Mouse (Mus musculus) kidney, postnatal 10 days (tissue): ENCODE measurements around the gene P2ry10b.

Source experiments
- DNase-seq: peaks from one replicate; pipeline ENCODE4 v3.0.0; 2021; ENCODE audit warnings: mixed read lengths

The P2ry10b gene

DNA sequence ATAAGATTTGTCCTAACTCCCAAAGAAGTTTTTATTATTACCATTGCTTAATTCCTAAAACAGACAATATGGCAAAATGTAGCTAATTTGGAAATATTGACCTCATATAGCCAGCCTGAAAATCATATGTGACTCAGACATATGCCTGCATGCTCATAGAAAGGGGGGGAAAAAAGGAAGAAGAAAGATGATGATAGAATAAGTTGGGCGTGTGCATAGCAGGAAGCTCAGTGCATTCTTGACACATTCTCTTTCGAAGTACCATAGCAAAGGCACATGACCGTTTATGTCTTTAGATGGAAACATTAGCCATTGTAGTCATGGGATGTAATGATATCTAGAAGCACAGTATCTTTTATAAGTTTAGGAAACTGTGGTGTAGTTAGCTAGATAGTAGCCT lies at the start of gene P2ry10b:
Gene P2ry10b (plus strand): TSS at position 247 of the 400 bp plus-strand sequence.
- DNase-seq: no peak

DNA sequence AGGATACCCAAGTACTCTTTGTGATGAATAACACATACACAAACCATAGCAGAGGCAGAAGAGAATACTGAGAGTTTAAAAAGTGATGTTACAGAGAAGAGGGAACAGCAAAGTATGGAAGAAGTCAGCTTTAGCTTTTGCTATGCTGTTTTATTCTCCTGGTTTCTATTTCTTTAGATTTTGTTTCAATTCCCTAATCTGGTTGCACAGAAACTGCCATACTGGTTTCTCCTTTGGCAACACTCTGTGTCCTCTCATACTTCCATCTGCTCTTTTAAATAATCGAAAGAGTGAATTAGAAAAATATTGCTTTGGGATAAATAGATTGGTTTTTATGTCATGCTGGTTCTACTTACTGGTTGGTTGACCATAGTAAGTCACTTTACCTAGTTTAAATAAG lies 32.4 kb upstream of the P2ry10b start:
- no peak for DNase-seq

DNA sequence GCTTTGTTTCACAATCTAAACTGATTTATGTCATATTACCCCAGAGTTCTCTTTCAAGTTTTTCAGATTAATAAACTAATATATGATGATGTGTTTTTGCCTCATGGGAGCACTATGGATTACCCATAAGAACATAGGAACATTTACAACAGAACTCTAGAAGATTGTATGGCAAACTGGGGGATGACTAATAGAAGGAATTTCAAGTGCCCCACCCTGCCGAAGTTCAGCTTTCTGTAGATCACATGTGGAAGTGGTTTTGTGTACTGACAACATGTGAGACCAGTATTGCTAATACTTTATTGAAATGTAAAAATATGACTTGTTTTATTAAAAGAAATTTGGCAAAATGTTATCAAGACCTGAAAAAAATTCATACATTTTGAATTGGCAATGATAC lies 31.7 kb upstream of the P2ry10b start:
- DNase-seq: no peak

DNA sequence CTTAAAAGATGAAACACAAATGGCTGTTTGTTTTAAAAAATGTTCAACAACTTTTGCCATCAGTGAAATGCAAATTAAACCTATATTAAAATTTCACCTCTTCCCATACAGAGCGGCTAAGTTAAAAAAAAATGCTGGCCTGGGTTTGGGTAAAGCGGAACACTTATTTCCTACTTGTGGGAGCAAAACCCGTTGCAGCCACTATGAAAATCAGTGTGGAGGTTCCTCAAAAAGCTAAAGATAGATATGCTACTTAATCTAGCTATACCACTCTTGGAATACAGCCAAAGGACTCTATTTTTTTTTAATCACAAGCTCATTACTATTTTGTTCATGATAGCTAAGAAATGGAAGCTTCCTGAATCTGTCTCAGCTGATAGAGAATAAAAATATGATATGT lies 5.5 kb upstream of the P2ry10b start:
- DNase-seq: no peak

DNA sequence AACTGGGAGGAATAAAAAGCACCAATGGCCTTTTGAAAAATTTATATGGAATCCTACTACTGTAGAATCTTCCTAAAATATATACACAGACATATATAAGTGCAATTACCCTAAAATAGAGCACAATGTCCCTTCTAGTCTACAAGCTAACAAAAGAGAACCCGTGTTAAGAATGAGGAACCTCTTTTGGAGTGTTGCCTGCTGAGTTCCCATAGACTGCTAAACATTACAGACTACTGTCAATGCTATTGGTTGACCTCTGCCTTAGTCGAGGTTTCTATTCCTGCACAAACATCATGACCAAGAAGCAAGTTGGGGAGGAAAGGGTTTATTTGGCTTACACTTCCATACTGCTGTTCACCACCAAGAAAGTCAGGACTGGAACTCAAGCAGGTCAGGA lies 4.8 kb upstream of the P2ry10b start:
- DNase-seq: no peak

DNA sequence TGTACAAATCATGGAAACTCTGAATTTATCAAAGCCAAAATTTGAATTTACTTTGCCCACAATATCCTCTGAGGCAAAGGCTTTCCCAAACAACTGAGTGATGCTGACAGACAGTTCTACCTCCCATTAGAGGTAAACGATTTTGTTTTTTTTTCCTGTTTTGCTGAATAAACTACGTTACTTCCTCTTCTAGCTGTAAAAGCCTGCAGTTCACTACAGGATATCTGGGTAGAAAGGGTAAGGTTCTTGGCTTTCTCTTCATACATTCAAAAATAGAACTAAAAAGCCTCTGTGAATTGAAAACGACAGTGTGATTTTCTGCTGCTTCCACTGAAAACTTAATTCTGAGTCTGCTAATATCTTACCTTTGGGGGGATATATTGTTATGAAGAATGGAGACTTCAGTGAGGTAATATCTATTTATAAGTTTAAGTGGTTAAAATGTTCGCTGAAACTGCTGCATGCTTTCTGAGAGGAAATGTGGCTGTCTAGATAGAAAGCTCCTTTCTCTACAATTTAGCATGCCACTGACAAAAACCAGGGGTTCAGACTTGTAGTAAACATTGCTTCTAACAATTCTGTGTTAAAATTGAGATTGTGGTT lies 765 bp downstream of the P2ry10b start:
- no peak for DNase-seq

DNA sequence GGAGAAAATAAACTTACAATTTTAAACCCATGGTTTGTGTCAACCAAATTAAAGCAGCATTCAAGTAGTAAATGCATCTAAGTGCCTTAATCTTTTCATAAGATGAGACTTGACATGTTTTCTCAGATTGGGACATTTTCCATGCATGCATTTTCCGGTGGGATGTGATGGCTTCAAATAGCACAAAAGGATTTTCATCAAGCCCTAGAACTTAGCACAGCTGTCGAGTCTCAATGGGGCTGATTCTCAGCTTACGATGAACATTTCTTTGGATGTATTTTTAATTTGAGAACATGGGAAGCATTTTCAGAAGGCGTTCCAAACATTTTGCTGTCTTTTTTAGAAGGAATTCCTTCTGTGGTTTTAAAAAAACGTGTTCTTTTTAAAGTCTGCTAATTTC lies 1.3 kb downstream of the P2ry10b start:
- DNase-seq: no peak

DNA sequence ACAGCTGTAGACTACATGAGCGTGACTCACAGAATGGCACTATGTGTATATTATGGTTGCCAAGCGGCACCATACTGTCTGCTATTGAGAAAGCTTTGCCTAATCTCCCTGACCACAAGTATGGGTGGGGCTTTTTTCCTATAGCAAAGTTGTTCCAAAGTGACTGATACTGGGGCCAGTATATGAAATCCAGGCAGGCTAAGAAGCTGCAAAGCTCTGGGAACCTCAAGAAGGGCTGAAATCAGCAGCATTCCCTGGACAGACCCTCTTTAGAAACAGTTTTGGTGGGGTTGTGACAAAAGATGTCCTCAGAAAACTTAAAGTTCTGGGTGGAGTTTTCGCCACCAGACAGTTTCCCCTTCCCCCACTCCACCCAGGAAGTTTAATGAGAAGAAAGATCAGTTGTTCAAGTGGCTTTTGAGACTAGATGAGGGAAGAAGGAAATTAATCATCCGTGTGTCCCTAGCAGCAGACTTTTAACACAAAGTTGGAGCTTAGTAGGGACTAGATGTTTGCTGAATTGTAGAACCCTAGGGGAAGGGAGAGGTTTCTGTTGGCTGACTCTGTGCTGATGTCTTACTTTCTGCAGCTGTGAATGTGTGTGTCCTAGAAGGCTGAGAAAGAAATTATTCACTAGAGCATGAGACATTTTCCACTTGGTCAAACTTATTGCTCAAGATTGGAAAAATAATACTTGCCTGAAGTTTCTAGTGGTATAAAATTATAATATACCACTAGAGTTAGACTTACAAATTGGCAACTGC lies 2.2 kb downstream of the P2ry10b start:
- no peak for DNase-seq

DNA sequence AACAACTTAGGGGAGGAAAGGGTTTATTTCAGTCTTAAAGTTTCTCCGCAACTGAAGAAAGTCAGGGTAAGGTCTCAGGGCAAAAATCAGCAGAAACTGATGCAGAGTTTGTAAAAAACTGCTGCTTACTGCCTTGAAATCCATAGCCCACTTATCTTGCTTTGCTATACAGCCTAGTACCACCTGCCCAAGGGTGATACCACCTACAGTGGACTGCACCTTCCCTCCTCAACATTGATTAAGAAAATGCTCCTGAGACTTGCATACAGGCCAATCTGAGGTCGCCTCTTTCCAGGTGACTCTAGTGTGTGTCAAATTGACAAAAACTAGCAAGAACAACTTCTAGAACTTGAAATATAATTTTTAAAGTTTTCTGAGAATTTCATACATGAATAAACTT lies 7.3 kb downstream of the P2ry10b start:
- DNase-seq: no peak

DNA sequence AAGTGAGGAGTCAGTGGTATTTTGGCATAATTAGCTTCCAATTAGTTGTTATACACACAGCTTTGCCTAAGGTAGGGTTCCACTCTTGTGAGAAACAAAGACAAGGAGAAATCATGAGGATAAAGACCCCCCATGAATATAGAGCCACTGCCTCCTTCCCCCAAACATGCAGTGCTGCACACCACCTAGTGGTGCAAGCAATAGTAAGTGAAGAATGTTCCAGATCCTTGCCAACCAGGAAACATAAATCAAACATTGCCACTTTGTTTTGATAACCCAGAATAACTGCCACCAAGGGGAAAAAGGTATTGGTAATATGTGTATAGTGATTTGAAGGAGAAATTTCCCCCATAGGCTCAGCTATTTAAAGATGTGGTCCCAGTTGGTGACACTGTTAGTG lies 11.8 kb downstream of the P2ry10b start:
- DNase-seq: no peak

DNA sequence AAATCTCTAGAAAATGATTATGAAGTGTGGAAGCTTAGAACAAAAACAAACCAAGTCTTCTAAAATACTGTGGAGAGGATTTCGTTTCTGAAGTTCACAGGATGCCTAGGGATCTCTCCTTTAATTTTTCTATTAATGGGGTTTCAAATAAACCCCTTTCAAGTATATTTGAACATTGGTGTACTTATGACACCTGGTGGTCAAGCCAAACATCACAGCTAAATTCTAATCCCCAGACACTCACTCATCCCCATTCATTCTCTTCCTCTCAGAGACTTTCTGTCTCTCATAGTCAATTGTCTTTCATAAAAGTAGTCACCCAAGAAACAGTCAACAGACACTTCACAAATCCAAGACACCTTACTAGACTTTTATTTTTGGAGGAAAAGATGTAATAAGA lies 19.6 kb downstream of the P2ry10b start:
- peak; percentile 27 for DNase-seq

DNA sequence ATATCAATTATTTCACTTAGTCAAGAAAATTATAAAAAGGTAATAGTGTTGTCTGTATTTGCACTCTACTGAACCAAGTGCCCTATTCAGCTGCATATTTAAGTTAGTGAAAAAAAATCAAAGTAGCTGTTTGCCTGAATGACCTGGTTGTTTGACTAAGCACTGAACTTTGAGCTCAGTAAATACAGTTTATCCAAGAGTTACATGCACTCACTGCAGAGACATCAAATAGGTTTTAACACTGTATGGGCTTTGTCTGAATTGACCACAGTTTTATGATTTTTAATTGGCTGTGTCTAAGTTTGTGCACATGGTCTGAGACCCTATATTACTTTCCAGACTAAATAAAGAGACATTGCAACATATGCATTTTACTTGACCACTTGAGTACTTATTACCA lies 20.4 kb downstream of the P2ry10b start:
- no peak for DNase-seq

DNA sequence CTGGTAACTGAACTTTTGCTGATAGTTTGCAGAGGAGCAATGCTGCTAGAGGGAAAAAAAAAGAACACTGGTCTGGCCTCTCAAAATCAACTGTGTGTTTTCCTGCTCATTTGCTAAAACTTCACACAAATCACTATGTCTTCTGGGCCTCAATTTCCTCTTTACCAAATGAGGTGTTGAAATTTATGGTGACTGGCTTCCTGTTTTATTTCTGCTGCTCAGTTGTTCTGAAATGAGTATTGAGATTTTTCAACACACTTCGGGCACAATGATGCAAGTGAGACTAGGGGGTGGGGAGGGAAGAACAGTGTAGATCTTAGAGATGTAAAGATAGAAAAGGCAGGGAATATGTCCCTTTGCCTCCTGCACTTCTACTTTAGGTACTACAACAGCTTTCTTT lies 30.0 kb downstream of the P2ry10b start:
- DNase-seq: no peak

DNA sequence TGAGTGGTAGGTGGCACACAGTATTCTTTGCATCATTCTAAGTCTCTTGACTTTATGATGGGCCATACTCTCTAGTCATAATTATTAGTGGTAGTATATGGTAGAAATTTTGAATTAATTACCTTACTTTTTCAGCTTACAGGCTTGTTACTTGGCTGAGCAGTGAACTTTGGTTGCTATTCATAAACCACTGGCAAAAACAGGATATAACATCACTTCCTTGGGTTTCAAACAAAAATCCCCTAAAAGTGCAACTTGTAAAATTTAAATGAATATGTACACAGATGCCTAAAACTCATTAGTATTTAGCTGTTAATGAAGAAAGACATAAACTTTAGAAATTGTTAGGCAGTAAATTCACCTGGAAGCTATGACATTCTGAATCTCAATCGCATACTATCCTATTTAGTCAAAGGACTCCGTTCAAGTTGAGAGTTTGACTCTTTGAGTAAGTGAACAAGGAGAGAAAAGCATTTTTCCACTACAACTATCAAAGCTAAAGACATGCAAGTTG lies 68.9 kb downstream of the P2ry10b start:
- no peak for DNase-seq
